Mouse (Mus musculus) gastrocnemius, adult 18-20 months (tissue): Measurements from ENCODE around the gene Tanc2. TPM values are rescaled to one million over a fixed set of nuclear protein-coding genes. Genes with fewer than 3 reads are reported as not detected.
A peak's percentile ranks its signal among the peaks of the same experiment; 100 is the strongest.

Experiments
- DNase-seq: peaks from one replicate; pipeline ENCODE4 v3.0.0; 2021; ENCODE audit warnings: low spot score
- long read RNA-seq, 2 experiments: library from polyadenylated mRNA; stranded (forward); transcript quantifications; one replicate each; pipeline ENCODE4 v2.0.0; 2021
- total RNA-seq, 2 experiments: library from RNA; stranded (reverse); gene quantifications; 2 replicates each; pipeline ENCODE4 v1.2.3; 2021

The Tanc2 gene
- 1 to 10 TPM; 7.0 to 7.8 TPM for total RNA-seq
- long read RNA-seq, experiment 1, partial matches to known transcripts = 0 of 1 reads
- long read RNA-seq, experiment 1, other reads (novel, unspliced or antisense) = 1 of 1 reads
- long read RNA-seq, experiment 2, partial matches to known transcripts = 2 of 3 reads
- long read RNA-seq, experiment 2, other reads (novel, unspliced or antisense) = 1 of 3 reads

GRCm38 (mm10) chr11:105589877-105590641 lies at the start of gene Tanc2:
Tanc2 (plus strand) TSS chr11:105589986.
- peak; percentile 7 for DNase-seq

DNA sequence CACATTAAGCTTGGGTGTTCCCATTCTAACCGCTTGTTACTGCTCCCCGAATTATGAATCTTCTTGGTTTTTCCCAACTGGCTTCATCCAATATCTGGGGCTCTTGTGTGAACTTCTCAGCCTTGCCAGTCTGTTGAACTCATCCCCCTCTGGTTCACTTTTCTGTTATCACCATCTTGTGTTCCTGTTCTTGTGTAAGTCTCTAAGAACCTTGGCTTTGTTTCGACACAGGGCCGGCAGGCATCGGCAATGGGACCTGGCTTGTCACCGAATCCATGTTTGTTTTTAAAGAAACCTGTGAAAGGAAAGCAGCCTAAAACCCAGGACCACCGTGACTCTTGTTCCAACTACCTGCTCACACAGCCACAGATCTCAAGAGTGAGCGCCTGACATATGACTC lies 49.0 kb upstream of the Tanc2 start:
- DNase-seq = no peak

- DNase-seq = no peak
Measured at GRCm38 (mm10) chr11:105541366-105541765, 48.4 kb upstream of the Tanc2 start.

GRCm38 (mm10) chr11:105542129-105542528 lies 47.7 kb upstream of the Tanc2 start:
- DNase-seq = no peak

DNA sequence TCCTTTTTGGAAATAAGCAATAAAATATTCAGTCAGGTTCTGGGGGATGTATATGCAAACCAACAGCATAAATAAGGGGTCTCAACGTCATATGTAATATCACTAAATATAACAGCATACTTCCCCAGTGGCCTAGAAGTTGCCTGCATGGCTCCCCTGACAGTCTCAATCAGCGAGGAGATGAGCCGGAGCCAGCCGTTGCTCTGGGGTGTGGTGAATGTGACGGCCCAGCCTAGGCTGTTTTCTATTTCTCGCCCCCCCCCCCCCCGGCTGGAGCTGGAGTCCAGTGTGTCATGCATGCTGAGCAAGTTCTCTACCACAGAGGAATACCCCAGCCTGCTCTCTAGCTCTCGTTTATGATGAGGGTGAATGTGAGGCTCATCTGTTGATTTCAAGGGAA lies 44.0 kb upstream of the Tanc2 start:
- DNase-seq = no peak

- no peak for DNase-seq
Measured at GRCm38 (mm10) chr11:105546393-105546792, 43.4 kb upstream of the Tanc2 start.

- DNase-seq = no peak
Measured at GRCm38 (mm10) chr11:105548383-105548782, 41.4 kb upstream of the Tanc2 start.

GRCm38 (mm10) chr11:105549164-105550121 lies 40.3 kb upstream of the Tanc2 start:
- peak; percentile 42 for DNase-seq

GRCm38 (mm10) chr11:105557285-105557684 lies 32.5 kb upstream of the Tanc2 start:
- no peak for DNase-seq

DNA sequence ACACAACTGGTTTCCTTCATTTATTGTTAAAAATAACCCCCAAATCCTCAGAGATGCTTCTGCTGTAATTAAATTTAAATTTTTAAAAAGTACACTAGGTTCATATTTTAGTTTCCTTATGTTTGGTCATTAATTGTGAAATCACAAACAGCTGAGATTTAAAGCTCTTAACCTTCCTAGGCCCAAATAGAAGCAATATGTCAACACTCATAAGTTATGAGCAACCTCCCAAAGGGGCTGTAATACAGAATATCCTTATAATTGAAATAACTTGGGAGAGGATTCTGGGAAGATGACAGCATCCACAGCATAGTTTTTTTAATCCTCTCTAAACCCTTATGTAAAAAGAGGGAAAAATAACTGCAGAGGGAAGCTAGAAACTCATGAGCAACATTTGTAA lies 31.7 kb upstream of the Tanc2 start:
- DNase-seq = no peak

- DNase-seq = no peak
Measured at GRCm38 (mm10) chr11:105558803-105559505, 30.8 kb upstream of the Tanc2 start.

DNA sequence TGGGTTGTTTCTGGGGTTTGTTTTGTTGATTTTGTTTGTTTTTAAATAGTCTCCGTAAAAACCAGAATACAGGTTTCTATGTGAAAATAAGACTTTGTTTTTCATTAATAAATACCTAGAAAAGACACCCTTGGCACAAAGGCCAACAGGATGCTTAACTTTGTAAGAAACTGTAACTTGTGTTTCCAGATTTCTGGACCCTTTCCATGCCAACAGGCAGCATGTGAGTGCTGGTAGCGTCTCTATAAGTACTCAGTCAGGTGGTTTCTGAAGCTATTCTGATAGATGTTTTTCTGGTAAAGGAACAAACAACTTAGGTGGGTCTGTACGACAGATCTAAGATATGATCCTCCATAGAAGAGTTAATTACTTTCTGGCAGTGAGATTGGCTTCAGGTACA lies 26.2 kb upstream of the Tanc2 start:
- DNase-seq = no peak

DNA sequence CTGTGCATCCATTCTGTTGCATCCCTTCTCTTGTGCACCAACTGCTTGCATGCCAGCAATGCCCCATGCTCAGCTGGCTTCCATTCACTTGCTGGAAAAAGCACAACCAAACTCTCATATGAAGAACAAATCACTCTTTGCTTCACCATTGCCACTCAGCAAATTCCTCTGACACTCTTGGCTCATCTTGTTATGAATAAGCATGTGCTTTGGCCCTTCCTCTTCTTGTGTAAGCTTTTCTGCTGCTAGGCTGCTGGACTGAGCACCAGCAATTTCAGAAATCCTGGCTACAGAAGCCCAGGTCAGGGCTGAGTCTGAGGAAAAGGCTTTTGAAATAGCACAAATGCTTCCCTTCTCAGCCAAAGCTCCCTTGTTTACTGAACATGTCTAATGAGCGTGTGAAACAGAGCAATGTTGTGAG lies 22.6 kb upstream of the Tanc2 start:
- peak; percentile 54 for DNase-seq

- peak; percentile 27 for DNase-seq
Measured at GRCm38 (mm10) chr11:105571996-105572395, 17.8 kb upstream of the Tanc2 start.

- peak; percentile 78 for DNase-seq
Measured at GRCm38 (mm10) chr11:105574241-105574640, 15.5 kb upstream of the Tanc2 start.

DNA sequence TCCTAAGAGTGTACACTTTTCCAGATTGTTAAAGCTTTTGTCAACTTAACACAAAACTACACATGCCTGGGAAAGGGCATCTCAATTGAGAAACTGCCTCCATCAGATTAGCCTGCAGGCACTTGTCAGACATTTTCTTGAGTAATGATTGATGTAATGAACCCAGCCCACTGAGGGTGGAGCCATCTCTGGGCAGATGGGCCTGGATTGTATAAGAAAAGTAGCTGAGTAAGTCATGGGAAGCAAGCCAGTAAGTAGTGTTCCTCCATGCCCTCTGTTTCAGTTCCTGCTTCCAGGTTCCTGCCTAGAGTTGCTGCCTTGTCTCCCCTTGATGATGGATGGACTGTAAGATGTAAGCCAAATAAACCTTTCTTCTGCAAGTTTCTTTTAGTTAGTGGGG lies 12.6 kb upstream of the Tanc2 start:
- no peak for DNase-seq

GRCm38 (mm10) chr11:105582020-105582419 lies 7.8 kb upstream of the Tanc2 start:
- no peak for DNase-seq

- peak; percentile 85 for DNase-seq
Measured at GRCm38 (mm10) chr11:105589231-105589876, 432 bp upstream of the Tanc2 start.

DNA sequence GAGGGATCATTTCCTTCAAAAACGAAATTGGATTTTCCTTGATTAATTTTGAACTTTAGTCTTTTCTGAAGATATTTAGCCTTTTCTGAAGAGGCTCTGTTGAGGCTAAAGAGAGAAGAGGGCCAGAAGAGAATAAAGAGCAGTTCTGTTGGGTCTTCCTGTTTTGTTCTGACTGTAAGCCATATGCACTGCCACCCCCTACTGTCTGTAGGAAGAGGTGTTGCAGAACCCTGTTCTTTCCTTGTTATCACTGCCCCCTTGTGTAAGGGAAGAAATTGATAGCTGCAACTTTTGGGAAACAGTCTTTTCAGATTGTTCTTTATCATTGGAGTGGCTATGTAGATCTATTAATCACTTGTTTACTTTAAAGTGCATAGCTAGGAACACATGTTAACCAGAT lies 2.1 kb downstream of the Tanc2 start:
- peak; percentile 64 for DNase-seq

DNA sequence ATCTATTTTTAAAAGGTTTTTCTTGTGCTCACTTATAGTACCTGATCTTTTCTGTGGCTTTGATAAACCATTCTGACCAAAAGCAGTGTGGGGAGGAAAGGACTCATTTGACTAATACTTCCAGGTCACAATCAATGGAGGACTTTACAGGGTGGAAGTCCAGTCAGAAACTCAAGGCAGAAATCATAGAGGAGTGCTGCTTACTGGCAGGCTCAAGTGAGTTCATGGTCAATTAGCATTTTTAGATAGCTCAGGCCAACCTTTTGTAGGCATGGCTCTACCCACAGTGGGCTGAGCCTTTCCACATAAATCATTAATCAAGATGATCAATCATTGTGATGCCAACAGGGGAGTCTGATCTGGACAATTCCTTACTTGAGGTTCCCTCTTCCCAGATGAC lies 12.4 kb downstream of the Tanc2 start:
- DNase-seq = no peak

GRCm38 (mm10) chr11:105626201-105626600 lies 36.4 kb downstream of the Tanc2 start:
- DNase-seq = no peak
